Mouse (Mus musculus) liver, embryonic 13.5 days (tissue): ENCODE data around the gene Ppp2r1b. TPM values are rescaled to one million over a fixed set of nuclear protein-coding genes. Genes with fewer than 3 reads are reported as not detected.
A peak's percentile ranks its signal among the peaks of the same experiment; 100 is the strongest.

Experiments used
- ATAC-seq: fragments of 200-750 bp; cut with Nextera tagmentation; 2 replicates; pipeline ENCODE4 v1.8.0; 2017; ENCODE audit warnings: low read depth, mild to moderate bottlenecking, moderate number of reproducible peaks, moderate library complexity
- DNase-seq: peaks from one replicate; pipeline ENCODE4 v3.0.0; 2022
- H3K27ac ChIP-seq: fragments of 300-500 bp; sonication (generic); 2 replicates; pipeline ENCODE4 v1.5.1; 2015; ENCODE audit warnings: moderate library complexity, mild to moderate bottlenecking, inconsistent platforms
- H3K27me3 ChIP-seq: fragments of 300-500 bp; sonication (generic); 2 replicates; pipeline ENCODE4 v1.6.1; 2015; ENCODE audit warnings: mild to moderate bottlenecking, inconsistent platforms
- H3K36me3 ChIP-seq: fragments of 300-500 bp; sonication (generic); 2 replicates; pipeline ENCODE4 v1.6.1; 2015; ENCODE audit warnings: mild to moderate bottlenecking, inconsistent platforms
- H3K4me1 ChIP-seq: fragments of 300-500 bp; sonication (generic); replicated peaks from 2 replicates; pipeline ENCODE4 v1.6.1; 2015; ENCODE audit warnings: inconsistent platforms
- H3K4me2 ChIP-seq: fragments of 300-500 bp; sonication (generic); 2 replicates; pipeline ENCODE4 v1.6.1; 2015; ENCODE audit warnings: inconsistent platforms, mild to moderate bottlenecking, moderate library complexity
- H3K4me3 ChIP-seq: fragments of 300-500 bp; sonication (generic); replicated peaks from 2 replicates; pipeline ENCODE4 v1.5.1; 2015; ENCODE audit warnings: mild to moderate bottlenecking, inconsistent platforms
- H3K9ac ChIP-seq: fragments of 300-500 bp; sonication (generic); 2 replicates; pipeline ENCODE4 v1.6.1; 2015; ENCODE audit warnings: mild to moderate bottlenecking, inconsistent platforms
- H3K9me3 ChIP-seq: fragments of 300-500 bp; sonication (generic); replicated peaks from 2 replicates; pipeline ENCODE4 v1.6.1; 2016; ENCODE audit warnings: inconsistent platforms
- WGBS: fragments of 180-500 bp; shearing (Covaris S2); methylation state at CpG from one replicate; pipeline ENCODE4 v1.1.7; 2015; ENCODE audit not compliant: insufficient replicate concordance; 5-methylcytosine and 5-hydroxymethylcytosine counted together
- polyA plus RNA-seq: library from polyadenylated mRNA; unstranded; fragments of >200 nt; fragmentation: Nextera tagmentation; extraction: Ambion mirVana; gene quantifications from 2 replicates; pipeline ENCODE4 v1.2.1, GENCODE M21; 2015

The Ppp2r1b gene
- polyA plus RNA-seq, 1 experiment from 2014 or later: 97.1 TPM

DNA sequence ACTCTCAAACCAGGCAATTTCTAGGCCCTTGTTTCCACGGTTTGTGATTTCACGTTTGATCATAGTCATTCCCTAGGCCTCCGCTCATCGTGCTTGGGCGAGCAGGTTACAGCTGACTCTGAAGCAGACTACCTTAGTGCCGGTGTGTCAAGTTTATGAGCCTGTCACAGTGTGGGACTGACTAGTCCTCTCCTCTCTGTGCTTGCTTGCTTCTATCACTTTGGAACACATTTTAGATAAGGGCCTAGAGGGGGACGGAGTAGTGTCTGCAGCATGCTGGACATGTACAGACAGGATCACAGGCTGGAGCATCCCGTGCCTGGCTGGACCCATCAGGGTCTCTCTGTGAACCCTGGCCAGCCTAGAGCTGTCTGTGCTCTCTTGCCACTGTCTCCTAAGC lies 9.3 kb downstream of the Ppp2r1b start:
- no peaks in the 10 kb centered on the region for H3K27me3 ChIP-seq
- H3K9me3 ChIP-seq: no peaks in the 10 kb centered on the region
- peak overlapping the region; percentile 91 for H3K9ac ChIP-seq
- peak; percentile 75 for DNase-seq
- WGBS: 19% methylated on average over 8 of the region's 8 CpGs
- peaks cover 89% of the 10 kb centered on the region for H3K4me1 ChIP-seq
- H3K4me3 ChIP-seq: peak overlapping the region; percentile 92
- H3K27ac ChIP-seq: peak overlapping the region; percentile 97
- peak overlapping the region; percentile 83 for H3K4me2 ChIP-seq
- H3K36me3 ChIP-seq: peaks cover 8% of the 10 kb centered on the region
- peak; percentile 87 for ATAC-seq

DNA sequence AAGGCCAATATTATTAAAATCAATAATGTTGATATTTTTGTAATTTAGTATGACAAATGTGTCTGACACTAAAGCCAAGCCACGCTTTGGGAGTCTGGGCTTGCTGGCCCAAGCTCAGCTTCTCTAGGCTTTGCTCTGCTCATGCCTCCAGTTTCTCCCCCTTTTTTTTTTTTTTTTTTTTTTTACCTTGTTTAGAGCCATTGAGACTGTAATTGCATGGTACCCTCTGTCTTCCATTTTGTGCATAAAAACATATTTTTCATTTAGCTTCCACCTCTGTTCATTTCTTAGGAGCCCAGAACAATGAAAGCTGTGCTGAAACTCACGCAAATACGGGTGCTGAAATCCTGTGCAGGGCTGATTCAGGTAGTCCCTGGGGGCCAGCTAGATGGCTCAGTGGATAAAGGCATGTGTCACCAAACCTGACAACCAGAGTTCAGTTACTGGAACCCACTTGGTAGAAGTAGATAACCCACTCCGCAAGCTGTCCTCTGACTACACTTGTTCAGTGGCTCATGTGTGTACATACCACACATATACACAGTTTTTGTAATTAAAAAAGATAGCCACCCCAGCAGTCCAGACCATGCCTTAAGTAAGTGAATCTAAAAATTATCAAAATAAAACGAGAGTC lies 10.1 kb downstream of the Ppp2r1b start:
- Histone ChIP-seq H3K27me3 (no peaks in the 10 kb centered on the region), H3K9ac (peak overlapping the region; percentile 91), H3K9me3 (no peaks in the 10 kb centered on the region), H3K36me3 (peaks cover 17% of the 10 kb centered on the region), H3K4me3 (peak overlapping the region; percentile 92), H3K27ac (peak overlapping the region; percentile 97), H3K4me1 (peaks cover 89% of the 10 kb centered on the region), H3K4me2 (peak overlapping the region; percentile 83)
- ATAC-seq (peak; percentile 56), DNase-seq (peak; percentile 78)
- WGBS: 29% methylated on average over 5 of the region's 5 CpGs

DNA sequence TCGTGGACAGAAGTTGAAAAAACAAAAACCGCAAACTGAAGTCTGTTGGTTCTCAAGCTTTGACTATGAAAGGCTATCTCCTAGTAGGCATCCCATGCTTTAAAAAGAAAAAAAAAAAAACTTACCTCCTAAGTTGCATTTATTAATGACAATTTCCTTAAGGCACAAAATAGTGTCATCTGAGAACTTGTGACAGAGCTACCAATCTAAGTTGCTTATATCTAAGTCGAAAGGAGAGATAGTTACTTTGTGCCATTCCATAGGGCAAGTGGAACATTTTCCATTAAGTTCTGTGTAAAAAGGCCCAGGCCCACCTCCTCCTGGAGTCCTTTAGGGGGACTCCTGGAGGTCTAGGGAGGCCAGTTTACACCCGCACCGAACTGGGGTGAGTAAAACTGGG lies 10.7 kb downstream of the Ppp2r1b start:
- H3K27ac ChIP-seq: peak overlapping the region; percentile 97
- DNase-seq: no peak
- peak overlapping the region; percentile 83 for H3K4me2 ChIP-seq
- H3K9me3 ChIP-seq: no peaks in the 10 kb centered on the region
- peaks cover 22% of the 10 kb centered on the region for H3K36me3 ChIP-seq
- H3K4me3 ChIP-seq: peak overlapping the region; percentile 92
- peak overlapping the region; percentile 91 for H3K9ac ChIP-seq
- peaks cover 89% of the 10 kb centered on the region for H3K4me1 ChIP-seq
- no peak for ATAC-seq
- no peaks in the 10 kb centered on the region for H3K27me3 ChIP-seq
- 38% methylated on average over 5 of the region's 5 CpGs for WGBS

DNA sequence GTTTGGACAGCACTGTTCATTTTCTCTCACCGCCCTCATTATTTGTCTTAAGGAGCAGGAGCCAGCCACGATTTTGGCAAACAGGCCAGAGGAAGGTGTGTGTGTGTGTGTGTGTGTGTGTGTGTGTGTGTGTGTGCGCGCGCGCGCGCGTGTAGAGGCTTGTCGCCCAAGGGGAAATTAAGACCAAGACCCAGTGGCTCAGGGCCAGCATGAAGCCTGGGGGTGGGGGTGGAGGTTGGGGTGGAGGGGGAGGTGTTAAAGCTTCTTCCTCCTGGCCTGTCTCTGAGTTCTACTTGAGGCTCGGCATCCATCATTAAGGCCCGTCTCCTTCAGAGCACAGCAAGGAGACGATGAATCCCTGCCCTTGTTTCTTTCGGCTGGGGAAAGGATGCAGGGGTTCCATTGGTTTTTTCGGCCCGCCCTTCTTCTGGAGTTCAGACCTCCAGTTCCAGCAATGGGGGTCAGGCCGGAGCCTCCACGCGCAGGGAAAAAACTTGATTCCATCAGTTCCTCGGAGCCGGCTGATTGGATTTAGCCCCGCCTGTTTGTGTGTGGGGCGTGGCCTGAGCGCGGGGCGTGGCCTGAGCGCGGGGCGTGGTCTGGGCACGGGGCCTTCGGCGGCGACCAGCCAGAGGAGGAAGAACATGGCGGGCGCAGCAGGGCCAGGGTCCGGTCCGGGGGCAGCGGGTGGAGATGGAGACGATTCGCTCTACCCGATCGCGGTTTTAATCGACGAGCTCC lies 11.4 kb downstream of the Ppp2r1b start:
- 1% methylated on average over 45 of the region's 45 CpGs for WGBS
- peak; percentile 68 for ATAC-seq
- Histone ChIP-seq H3K9ac (peak overlapping the region; percentile 91), H3K4me1 (peaks cover 83% of the 10 kb centered on the region), H3K27ac (peak overlapping the region; percentile 97), H3K27me3 (no peaks in the 10 kb centered on the region), H3K9me3 (no peaks in the 10 kb centered on the region), H3K4me2 (peak overlapping the region; percentile 83), H3K4me3 (peak overlapping the region; percentile 92), H3K36me3 (peaks cover 30% of the 10 kb centered on the region)
- DNase-seq: peak; percentile 95

DNA sequence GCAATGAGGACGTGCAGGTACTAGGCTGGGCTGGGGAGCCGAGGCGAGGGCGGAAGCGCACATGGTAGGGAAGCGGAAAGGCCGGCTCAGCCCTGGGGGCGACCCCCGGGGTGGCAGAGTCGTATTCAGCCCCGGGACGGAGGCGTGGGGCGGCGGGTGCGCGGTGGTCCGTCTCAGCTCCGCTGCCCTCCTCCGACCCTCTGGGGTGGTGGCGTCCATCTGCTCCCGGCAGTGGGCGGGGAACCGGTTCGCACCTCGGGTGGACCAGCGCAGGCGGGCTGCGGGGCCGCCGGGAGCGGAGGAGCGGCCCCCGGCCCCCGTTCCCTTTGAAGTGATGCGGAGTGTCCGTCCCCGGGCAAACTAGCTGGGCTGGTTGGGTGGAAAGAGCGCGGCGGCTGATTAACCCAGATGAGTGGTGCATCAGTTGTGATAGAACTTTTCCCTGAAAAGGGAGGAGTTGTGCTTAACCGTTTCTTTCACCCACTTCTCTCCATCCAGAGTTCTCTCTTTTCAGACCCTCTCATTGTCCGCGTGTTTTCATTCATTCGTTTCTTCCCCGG lies 12.1 kb downstream of the Ppp2r1b start:
- H3K9ac ChIP-seq: peak overlapping the region; percentile 91
- peak overlapping the region; percentile 97 for H3K27ac ChIP-seq
- under 1% methylated on average over 46 of the region's 46 CpGs for WGBS
- no peaks in the 10 kb centered on the region for H3K9me3 ChIP-seq
- peak overlapping the region; percentile 92 for H3K4me3 ChIP-seq
- peak; percentile 54 for DNase-seq
- no peaks in the 10 kb centered on the region for H3K27me3 ChIP-seq
- peaks cover 36% of the 10 kb centered on the region for H3K36me3 ChIP-seq
- ATAC-seq: peak; percentile 49
- peak overlapping the region; percentile 83 for H3K4me2 ChIP-seq
- peaks cover 77% of the 10 kb centered on the region for H3K4me1 ChIP-seq

DNA sequence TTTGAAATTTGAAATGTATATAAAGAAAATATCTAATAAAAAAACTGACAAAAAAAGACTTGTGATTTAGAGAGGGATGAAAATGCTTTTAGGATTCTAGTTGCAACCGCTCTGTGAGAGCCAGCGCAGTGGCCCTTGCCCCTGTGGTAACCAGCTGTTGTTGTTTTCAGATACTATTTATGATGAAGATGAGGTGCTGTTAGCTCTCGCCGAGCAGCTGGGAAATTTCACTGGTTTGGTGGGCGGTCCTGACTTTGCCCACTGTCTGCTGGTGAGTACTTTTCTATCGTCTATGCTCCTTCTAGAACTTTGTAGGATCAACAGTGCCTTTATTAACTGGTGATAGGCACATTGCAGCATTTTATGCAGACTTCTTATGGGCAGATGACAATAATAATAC lies 13.6 kb downstream of the Ppp2r1b start:
- no peak for ATAC-seq
- Histone ChIP-seq H3K27me3 (no peaks in the 10 kb centered on the region), H3K4me3 (peak overlapping the region; percentile 16), H3K4me2 (peak overlapping the region; percentile 83), H3K9me3 (no peaks in the 10 kb centered on the region), H3K27ac (no peak overlapping the region), H3K4me1 (peaks cover 62% of the 10 kb centered on the region), H3K36me3 (peaks cover 51% of the 10 kb centered on the region), H3K9ac (0 out of 2 replicates have a peak overlapping the region, but pooled peaks have one; percentile 18)
- WGBS: 81% methylated on average over 6 of the region's 6 CpGs
- no peak for DNase-seq

DNA sequence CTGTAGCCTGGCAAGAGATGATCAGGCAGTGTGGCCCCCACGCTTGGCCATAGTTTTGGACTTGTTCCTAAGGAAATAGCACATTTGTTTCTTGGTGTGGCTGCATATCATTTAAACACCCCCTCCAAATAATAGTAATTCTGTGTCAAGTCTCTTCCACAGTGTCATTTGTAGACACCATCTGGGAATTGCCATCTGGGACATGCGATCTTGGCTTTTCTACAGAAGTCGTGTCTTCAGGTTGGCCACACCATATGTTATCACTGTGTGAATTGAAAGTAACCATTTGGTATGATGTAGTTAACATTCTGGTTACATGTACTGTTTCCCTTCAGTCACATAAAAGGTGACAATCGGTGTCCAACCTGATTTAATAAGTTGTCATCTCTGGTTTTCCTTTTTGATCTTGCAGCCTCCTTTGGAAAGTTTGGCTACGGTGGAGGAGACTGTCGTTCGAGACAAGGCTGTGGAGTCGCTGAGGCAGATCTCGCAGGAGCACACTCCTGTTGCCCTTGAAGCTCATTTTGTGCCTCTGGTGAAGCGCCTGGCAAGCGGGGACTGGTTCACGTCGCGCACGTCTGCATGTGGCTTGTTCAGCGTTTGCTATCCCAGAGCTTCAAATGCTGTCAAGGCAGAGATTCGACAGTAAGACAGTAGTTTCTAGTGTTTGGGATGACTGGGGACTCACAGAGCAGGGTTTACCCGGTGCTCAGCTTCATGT lies 16.2 kb downstream of the Ppp2r1b start:
- Histone ChIP-seq H3K4me2 (no peak overlapping the region), H3K4me1 (peaks cover 44% of the 10 kb centered on the region), H3K27me3 (no peaks in the 10 kb centered on the region), H3K9ac (no peak overlapping the region), H3K4me3 (no peak overlapping the region), H3K9me3 (no peaks in the 10 kb centered on the region), H3K27ac (no peak overlapping the region), H3K36me3 (peaks cover 77% of the 10 kb centered on the region)
- ATAC-seq (no peak), DNase-seq (no peak)
- WGBS: 92% methylated on average over 18 of the region's 18 CpGs

DNA sequence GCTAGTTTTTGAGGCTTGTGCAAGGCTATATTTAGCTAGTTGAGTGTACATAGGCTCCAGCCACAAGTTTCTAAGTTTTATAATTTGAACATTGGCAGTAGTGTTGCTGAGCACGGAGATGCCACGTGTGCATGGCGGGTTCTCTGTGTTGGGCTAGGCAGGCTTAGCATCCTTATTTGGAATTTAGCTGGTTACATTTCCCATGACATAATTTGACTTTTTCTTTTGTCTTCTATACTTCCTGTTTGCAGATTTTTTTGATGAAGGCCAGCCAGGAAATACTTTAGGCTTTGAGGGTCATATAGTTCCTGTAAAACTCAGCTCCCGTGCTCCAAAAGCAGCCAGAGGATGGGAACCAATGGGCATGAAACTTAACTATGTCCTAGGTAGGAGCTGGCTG lies 18.7 kb downstream of the Ppp2r1b start:
- H3K4me3 ChIP-seq: no peak overlapping the region
- WGBS: 86% methylated on average over 4 of the region's 4 CpGs
- no peak for ATAC-seq
- no peak overlapping the region for H3K4me2 ChIP-seq
- no peak overlapping the region for H3K9ac ChIP-seq
- H3K27ac ChIP-seq: no peak overlapping the region
- no peaks in the 10 kb centered on the region for H3K27me3 ChIP-seq
- peaks cover 100% of the 10 kb centered on the region for H3K36me3 ChIP-seq
- no peaks in the 10 kb centered on the region for H3K9me3 ChIP-seq
- H3K4me1 ChIP-seq: peaks cover 29% of the 10 kb centered on the region
- DNase-seq: no peak

DNA sequence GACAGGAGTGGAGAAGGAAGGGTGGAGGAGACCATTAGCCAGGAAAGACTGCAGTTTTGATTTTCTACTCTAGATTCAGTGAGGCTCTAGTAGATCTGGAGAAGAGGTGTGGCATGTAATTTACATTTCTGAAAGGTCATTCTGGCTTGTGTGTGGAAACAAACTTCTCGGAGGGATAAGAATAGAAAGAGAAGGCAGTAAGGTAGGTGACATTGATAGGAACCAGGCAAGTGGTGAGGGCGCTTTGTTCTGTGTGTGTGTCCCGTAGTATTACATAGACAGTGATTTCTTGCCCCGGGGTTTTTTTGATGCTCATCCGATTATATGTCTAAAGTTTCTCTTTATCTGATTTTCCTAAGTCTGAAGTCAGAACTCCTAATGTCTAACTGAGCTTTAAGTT lies 19.8 kb downstream of the Ppp2r1b start:
- H3K27ac ChIP-seq: no peak overlapping the region
- no peak for ATAC-seq
- no peak overlapping the region for H3K9ac ChIP-seq
- H3K4me2 ChIP-seq: no peak overlapping the region
- H3K27me3 ChIP-seq: no peaks in the 10 kb centered on the region
- H3K36me3 ChIP-seq: peaks cover 98% of the 10 kb centered on the region
- H3K9me3 ChIP-seq: no peaks in the 10 kb centered on the region
- peaks cover 18% of the 10 kb centered on the region for H3K4me1 ChIP-seq
- DNase-seq: no peak
- 77% methylated on average over 5 of the region's 5 CpGs for WGBS
- H3K4me3 ChIP-seq: no peak overlapping the region

DNA sequence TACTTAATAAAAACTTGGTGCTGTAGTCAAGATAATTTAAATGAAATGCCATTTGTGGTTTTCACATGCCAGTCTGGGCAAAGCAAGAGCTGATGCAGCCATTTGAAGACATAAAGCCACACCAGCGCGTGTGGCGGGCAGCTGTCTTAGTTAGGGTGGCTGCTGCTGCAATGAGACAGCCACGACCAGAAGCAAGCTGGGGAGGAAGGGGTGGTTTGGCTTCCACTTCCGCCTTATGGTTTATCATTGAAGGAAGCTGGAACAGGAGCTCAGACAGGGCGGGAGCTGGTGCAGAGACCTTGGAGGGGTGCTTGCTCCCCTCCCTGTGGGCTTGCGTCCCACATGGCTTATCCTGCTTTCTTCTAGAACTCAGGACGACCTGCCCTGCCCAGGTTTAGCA lies 20.7 kb downstream of the Ppp2r1b start:
- no peaks in the 10 kb centered on the region for H3K9me3 ChIP-seq
- peaks cover 98% of the 10 kb centered on the region for H3K36me3 ChIP-seq
- H3K27me3 ChIP-seq: no peaks in the 10 kb centered on the region
- no peak overlapping the region for H3K4me3 ChIP-seq
- ATAC-seq: no peak
- H3K4me1 ChIP-seq: peaks cover 9% of the 10 kb centered on the region
- WGBS: 50% methylated on average over 8 of the region's 8 CpGs
- H3K27ac ChIP-seq: no peak overlapping the region; the same call in 1 of the 2 replicates
- no peak overlapping the region for H3K4me2 ChIP-seq
- no peak for DNase-seq
- H3K9ac ChIP-seq: no peak overlapping the region

DNA sequence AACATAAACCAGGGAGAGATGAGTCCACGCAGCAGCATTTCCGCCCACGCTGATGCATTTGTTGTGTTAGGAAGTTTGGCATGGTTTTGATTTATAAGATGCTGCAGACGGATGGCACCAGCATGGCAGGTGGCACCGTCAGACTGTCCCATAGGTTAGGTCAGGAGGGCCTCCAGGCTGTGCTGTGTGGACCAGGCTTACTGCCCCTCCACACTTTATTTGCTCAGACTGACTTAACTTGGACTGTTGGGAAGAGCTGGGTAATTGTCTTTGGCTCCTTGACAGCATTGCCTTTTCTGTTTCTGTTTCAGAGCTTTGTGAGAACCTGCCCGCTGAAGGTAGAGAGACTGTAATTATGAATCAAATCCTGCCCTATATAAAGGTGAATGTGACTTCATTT lies 21.9 kb downstream of the Ppp2r1b start:
- no peak overlapping the region for H3K4me3 ChIP-seq
- DNase-seq: no peak
- H3K4me2 ChIP-seq: no peak overlapping the region
- peaks cover 95% of the 10 kb centered on the region for H3K36me3 ChIP-seq
- WGBS: 93% methylated on average over 6 of the region's 6 CpGs
- no peaks in the 10 kb centered on the region for H3K27me3 ChIP-seq
- no peak overlapping the region for H3K27ac ChIP-seq
- peaks cover 8% of the 10 kb centered on the region for H3K4me1 ChIP-seq
- no peak overlapping the region for H3K9ac ChIP-seq
- no peak for ATAC-seq
- no peaks in the 10 kb centered on the region for H3K9me3 ChIP-seq
